Mouse (Mus musculus) cerebellum, adult 2 months (tissue): ENCODE data around the gene Gm13889.

Source experiments
- CTCF ChIP-seq: fragments of 200-500 bp; IDR thresholded peaks from 2 replicates; pipeline ENCODE4 v1.5.1; 2011; ENCODE audit warnings: low read depth, mild to moderate bottlenecking, control low read depth, low read length, moderate library complexity, borderline replicate concordance; ENCODE audit not compliant: insufficient read depth
- POLR2A ChIP-seq: fragments of 200-500 bp; IDR thresholded peaks from 2 replicates; pipeline ENCODE4 v1.6.1; 2011; ENCODE audit warnings: low read length, control low read depth, borderline replicate concordance; ENCODE audit not compliant: insufficient read depth

DNA sequence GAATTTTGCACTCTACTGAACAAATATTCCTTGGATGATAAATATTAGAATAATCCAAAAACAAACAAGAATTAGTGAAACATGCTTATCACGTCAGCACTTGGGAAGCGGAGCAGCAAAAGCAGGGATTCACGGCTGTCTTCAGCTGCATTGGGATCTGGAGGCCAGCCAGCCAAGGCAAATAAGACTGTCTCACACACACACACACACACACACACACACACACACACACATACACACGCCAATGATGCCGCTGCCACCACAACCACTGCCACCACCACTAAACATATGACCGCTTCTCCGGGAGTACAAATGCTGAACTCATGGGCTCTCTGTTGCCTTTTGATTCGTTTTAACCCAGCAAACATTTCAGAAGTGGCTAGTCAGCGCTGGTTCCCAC, 3.3 kb downstream of the Gm13889 start:
- no peak for TF ChIP-seq CTCF
- TF ChIP-seq POLR2A: no peak
